Mouse (Mus musculus) NIH3T3 (cell line): ENCODE results near the gene Synpo2.

Source experiments
- DNase-seq: peaks from one replicate; pipeline ENCODE4 v3.0.0-alpha.2; 2012; ENCODE audit warnings: low read depth

Gene Synpo2

DNA sequence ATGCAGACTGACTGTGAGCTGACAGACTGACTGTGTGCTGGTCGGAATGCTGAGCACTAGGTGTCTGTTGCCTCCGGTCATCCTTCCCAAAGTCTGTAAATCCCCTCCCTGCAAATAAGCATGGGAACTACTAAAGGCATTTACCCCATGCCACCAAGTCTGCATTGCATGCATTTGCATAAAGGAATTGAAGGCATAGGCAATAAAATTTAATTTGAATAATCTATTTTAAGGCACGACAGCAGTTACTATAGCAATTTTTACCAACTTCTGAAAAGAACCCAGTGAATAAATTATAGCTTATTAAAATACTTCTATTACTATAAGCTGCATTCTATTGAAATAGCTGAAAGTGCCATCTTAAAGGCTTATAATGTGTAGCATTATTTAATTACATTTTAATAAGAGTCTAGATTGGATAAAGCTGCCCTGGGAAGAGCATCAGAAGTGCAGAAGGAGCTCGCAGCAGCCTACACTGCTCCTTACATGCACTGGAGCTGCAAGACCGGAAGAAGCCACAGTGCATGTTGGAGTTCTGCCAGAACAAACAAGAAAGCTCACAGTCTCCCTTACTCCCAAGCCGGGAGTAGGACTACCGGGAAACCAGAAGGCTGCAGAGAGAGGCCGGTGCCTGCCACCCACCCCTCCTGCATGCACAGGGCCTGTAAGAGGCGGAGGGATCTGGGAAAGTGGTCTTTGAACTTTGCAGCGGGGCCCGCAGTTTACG lies 142.9 kb downstream of the Synpo2 start:
- peak; percentile 50 for DNase-seq

DNA sequence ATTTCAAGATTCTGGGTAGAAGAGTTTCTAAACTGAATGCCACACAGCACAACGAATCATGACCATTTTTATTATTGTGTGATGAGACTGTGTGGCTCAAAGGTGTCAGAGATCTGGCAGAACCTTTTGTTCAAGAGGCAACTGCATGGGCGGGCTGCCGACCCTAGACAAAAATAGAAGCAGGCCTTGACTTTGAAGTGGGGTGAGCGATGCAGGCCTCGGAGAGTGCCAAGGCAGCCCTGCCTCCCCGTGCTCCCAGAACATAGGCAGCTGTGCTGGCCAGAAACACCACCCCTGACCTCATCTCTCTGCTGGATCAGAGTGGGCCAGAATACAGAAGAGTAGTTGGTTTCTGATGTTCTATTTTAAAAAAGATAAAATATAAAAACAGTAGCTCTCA lies 143.5 kb downstream of the Synpo2 start:
- DNase-seq, result peak; percentile 56

DNA sequence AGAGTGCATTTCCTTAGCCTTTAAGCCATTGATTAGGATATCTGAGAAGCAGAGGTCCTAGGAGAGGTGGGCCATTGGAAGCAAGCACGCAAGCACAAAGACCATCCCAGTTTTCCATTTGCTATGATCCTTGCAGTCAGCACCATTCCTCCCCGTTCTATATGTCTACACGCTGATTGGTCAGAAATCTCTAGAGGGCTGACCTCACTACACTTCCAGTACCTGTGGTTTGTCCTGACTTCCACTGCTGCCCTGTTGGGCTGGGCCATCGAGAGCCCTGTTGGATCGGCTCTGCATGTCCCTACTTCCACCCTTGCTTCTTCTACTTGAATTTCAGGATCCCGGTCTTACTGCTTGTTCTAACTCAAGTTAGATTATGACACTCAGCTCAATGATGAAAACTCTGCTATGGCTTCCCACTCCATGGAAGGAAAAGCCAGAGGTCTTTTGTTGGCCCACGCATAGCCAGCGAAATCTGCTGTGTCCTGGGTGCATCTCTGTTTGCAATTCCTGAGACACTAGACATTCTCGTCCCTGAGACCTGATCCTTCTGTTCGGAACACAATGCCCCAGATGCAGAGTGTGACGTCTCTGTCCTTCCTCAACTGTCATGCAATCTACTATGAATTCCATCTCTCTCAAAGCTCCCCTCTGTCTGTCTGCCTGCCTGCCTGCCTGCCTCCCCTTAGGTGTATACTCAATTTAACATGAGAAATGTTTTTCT lies 146.5 kb downstream of the Synpo2 start:
- DNase-seq, result no peak

DNA sequence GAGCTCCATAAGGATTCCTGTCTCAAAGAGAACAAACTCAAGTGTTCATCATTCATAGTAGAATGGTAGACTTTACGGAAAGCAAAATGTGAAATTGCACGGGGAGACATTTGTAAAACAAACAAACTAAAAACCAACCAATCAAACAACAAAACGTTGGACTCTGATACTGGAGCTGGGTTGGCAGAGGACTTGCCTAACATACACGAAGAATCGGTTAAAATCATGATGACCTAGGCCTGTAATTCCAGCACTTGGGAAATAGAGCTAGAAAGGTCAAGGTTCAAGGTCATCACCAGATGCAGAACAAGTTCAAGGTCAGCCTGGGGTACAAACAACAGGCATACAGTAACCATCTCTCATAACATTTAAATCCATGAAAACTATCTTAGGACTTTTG lies 147.7 kb downstream of the Synpo2 start:
- DNase-seq, result no peak

DNA sequence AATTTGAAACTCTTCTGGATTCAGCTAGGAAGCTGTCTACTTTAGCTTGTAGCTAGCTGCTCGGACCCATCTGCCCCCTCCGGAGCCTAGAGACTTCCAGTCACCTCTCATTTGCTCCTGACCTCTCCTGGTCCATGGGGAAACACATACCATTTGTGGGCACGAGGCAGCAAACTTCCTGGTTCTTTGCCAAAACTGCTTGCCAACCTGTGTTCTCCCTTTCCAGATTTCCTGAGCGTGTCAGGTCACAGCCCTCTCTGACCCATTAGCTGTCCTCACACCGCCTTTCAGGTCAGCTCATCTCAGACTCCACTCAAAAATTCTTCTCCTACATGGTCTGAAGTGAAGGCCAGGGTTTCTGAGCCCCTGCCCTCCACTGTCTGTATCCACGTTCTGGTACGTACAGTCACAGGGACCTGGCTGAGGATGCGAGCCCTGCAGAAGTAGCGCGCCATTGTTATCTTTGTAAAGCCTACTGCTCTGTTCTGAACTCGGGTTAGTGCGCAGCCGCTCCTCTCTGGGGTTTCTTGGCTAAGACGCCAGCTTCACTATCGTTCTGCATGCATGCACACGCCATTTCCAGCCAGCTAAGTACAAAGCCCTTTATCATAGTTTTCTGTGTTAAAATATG lies 150.0 kb downstream of the Synpo2 start:
- DNase-seq, result no peak

DNA sequence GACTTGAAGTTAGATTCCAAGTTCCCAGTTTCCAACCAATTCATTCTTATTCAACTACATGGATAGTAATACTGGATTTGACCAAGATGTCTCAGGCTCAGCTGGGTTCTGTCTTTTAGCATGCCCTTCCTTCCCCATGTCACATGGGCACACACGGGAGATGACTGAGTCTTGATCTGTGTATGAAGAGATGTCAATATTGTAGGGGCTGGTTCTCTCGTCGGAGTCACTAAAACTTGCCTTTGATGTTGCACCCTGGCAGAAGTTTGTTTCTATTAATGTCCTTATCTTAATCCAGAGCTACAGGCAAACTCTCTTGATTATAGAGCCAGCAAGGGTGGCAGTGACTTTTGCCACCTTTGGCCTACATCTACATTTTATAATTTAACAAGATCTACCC lies 154.3 kb downstream of the Synpo2 start:
- no peak for DNase-seq

DNA sequence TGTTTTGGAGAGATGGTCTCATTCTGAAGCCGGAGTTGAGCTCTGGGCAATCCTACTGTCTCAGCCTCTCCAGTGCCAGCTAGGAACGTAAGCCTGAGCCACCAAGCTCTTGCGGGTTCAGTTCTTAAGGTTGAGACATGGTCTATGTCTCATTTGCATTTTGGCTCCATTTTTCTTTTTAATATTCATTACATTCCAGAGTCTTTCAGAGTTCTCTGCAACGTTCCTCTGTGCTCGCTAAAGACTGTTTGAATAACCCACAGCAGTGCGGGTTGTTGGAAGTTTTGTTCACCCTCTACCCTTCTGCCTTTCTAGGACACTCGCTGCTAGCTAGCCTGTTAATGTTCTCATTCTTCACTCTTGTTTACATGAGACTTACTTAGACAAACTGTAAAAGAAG lies 155.0 kb downstream of the Synpo2 start:
- DNase-seq, result no peak

DNA sequence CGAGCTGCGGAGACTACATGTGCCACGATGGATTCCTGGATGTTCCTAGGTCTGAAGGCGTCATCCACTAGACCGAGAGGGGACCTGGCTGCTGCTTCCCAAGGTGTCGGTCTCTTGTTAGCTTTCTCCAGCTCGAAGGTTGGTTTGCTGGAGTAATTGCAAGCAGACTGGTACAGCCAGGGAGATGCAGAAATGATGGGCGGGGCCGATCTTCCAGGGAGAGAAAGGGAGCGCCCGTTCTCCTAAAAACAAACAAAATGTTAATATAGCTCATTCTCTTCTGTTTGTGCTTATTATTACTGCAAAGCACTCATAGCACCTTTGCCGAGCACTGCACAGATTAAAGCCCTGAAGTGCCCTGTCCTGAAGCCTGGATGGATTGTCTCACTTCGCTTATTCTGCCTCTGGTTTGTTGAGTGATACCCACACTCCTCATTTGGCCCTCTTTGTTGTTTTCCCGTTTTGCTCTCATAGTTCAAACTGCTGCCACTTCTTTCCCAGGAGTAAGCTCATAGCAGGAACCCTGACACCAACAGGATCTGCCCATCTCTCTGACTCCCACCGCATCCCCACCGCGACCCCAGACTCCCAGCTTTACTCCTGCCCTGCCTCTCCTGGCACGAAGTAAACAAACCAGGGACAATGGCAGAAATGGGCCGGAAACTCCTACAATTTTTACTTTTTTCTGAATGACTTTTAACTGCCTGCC lies 155.8 kb downstream of the Synpo2 start:
- no peak for DNase-seq

DNA sequence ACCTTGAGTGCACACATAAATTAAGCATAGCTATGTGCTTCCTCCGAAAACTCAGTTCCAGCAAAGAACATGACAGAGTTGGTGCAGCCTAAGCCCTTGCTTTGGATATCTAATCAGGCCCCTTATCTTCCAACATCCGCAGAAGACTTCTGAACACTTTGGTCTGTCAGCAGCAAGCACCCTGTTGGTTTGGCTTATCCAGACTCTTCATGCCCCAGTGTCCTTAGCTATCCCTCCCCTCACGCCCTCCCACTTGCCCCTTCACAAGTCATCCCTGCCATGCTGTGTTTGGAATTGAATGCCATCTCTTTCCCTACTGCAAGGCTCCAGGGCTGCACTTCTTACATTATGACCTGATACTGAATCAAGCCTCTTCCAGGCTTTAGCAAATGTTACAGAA lies 160.2 kb downstream of the Synpo2 start:
- no peak for DNase-seq

DNA sequence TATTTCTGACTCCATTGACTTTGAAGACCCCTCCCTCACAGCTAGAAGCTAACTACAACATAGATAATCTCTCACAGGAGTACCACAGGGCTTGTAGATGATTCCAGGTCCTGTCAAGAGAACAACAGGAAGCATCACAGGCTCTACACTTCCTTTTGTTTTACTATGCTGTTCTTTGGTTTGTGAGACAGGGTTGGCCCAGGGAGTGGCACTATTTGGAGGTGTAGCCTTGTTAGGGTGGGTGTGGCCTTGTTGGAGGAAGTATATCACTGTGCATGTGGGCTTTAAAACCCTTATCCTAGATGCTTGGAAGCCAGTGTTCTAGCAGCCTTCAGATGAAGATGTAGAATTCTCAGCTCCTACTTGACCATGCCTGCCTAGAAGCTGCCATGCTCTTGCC lies 160.9 kb downstream of the Synpo2 start:
- DNase-seq, result no peak

DNA sequence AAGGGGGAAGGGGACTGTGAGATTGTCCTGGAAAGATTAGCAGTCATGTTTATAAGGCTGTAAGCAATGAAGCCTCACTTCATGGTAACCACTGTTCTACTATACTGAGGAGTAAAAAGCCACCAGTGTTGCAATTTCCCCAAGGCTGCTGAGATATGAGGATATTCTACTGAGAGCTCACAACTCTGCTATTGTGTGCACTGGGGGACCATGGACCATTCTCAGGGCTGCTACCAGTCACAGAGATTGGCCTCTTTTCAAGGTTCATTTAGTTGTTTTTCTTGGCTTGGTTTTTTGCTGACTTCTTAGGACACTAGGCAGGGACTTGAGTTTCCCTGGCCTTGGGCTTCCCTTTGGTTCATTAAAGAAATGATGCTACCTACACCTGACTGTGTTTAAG lies 162.6 kb downstream of the Synpo2 start:
- DNase-seq, result no peak

DNA sequence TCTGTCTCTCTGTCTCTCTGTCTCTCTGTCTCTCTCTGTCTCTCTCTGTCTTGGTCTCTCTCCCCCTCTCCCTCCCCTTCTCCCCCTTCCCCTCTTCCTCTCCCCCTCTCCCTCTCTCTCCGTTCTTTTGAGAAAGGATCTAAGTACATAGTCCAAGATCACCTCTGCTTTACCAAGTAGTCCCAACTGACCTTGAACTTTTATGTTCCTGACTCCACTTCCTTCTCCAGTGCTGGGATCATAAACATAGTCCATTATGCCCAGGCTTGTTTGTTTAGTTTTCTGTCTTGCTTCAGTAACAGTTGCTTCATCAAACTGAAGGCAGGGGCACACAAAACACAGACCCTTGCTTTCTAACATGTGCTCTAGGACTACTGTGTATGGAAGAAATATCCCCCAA lies 163.5 kb downstream of the Synpo2 start:
- no peak for DNase-seq

DNA sequence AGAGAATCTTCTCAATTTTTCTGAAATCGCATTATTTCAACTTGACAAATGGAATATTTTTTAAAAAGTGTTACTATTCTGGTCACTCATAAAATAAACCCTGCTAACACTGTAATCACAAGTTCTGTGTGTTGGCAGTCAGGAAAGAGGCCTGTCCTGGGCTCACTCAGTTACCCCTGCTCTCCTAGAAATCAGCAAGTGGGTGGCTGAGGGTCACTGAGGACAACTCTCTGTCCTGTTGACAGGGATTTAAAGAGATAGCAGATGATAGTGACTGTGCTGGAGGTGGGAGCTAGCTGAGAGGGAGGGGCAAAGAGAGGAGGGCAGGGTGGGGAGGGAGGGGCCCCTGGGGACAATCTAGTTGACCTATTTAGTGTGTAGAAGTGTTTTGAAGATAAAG lies 165.0 kb downstream of the Synpo2 start:
- DNase-seq, result no peak

DNA sequence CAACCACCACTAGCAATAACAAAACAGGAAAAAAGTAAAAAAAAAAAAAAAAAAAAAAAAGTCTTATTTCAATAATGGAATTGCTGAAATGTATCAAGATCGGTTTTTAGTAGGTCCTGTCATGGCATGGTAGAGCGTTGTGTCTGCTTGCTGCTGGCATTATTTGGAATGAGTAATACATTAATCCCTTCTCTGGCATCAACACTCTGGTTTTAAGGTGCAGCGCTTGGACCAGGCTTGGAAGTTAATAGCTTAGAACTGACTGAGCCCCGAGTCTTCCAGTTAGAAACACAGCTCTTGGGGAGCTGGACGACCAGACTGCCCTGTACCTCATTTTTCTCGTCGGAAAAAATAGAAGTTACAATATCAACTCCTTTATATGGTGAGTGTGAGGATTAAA lies 169.1 kb downstream of the Synpo2 start:
- no peak for DNase-seq

DNA sequence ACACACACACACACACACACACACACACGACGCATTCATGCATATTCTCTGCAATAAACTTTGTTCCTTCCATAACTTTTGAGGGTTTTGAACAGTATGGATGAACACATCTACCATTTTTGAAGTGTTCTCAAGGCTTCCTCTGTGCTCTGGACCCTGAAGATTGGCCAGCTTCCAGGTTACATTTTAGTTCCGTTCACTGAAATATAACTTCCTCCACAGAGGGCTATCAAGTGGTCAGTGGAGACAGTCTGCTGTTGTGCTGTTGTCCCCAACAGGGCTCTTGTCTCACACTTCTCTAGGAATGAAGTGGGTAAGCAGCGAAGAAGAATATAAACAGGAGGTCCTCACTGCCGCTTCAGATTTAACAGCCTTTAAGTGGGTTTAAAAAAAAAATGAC lies 170.5 kb downstream of the Synpo2 start:
- DNase-seq, result no peak

DNA sequence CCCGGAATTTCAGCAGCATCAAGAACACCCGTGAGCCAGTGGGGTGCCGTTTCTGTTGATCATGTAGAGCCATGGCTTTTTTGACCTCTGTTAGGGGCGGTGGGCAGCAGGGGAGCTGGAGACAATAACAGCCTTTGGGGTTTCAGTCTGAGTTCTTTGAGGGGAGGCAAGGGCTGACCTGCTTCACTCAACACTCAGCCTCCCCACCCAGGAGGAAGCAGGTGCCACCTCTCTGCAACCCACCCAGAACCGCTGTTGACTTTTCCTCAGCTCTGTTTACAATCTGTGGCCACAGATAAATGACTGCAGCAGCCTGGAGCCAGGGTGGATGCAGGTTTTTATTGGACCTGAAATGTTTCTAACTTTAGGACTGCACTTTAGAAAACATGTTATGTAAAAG lies 171.8 kb downstream of the Synpo2 start:
- no peak for DNase-seq

DNA sequence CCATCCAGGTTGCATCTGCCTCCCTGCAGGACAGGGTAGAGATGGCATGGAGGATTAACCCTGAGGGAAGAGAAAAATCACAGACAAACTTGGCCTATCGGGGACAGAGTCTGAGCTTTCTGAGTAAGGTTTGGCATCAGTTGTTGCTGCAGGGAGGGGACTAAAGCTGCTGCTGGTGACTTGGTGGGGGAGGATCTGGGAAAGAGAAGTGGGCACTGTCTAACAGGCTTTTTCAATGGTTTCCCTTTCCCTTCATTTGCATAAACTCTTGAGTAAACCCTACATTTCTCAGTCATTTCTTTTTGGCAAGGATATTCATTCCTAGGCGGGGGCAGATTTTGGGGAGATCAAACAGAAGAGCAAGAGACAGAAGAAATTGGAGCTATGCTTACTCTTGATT lies 174.0 kb downstream of the Synpo2 start:
- DNase-seq, result no peak

DNA sequence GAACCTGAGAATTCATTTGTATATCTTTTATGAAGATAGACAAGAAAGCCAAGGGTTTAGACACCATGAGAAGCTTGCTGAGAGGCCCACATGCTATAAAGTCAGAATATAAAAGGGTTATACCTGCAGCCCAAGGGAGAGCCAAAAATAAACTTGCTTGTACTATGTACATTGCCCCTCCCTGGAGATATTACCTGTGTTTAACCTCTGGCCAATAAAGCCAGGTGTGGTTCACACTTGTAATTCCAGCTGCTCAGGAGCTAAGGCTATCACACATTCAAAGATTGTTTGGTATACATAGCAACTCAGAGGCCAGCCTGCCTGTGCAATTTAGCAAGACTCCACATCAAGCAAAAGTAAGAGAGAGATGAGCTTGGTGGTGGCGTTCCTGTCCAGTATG lies 177.1 kb downstream of the Synpo2 start:
- DNase-seq, result no peak

DNA sequence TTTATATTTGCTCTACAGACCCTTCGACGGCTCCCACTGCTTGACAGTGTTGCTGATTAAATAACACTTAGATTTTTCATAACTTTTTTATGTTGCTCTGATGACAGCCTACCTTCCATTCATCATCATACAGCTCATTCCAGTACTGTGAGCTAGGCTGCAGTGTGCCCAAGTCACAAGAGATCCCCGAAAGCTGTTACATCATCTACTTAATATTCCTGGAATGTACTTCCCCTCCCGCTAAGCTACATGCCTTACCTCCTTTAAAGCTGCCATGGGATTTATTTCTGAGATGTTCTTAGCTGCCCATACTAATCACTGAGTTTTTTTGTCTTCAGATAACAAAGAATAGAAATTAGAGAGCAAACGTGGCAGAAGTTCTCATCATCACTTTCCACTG lies 181.8 kb downstream of the Synpo2 start:
- peak; percentile 55 for DNase-seq

DNA sequence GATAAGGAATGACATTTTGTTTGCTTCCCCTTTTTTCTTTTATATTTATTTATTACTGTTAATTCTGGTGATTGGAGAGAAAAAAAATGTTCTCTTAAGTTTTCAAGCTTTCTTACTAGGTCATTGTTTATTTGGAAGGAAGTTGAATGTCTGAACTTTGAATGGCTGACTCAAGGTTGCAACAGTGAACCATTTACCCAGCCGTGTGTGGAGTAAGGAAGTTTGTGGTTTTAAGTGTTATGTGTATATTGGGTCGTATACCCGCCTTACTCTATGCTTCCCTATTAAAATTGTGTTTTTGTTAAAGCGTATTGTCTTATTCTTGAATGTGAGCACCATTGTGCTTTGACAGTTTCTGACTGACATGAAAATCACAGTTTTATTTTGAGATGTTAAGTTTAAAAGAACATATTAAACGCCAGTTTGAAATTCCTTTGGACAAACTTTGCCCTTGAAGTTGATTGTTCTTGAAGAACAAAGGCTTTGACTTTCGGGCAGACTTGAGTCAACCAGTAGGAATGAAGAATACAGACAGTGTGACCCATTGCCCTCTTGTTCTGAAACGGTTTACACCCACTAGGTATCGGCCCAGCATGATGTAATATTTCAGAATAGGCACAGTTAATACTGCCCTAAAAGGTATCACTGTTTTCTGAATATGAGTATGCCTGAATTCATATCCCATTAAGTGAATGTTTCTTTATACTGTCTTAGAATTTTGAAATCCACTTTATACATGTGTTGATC lies 182.6 kb downstream of the Synpo2 start:
- DNase-seq, result peak; percentile 54

DNA sequence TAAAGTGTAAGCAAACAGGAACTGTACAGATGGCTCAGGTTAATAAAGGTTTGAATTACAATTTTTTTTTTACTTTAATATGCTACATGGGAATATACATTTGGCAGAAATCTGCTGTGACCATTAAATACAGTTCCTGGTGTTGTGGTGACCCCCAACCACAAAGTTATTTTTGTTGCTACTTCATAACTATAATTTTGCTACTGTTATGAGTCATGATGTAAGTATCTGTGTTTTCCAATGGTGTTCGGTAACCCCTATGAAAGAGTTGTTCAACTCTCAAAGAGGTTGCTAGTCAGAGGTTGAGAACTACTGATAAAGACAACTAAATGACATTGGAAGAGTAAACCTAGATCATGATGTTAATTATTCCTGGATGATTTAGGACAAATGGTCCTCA lies 193.6 kb downstream of the Synpo2 start:
- DNase-seq, result no peak

DNA sequence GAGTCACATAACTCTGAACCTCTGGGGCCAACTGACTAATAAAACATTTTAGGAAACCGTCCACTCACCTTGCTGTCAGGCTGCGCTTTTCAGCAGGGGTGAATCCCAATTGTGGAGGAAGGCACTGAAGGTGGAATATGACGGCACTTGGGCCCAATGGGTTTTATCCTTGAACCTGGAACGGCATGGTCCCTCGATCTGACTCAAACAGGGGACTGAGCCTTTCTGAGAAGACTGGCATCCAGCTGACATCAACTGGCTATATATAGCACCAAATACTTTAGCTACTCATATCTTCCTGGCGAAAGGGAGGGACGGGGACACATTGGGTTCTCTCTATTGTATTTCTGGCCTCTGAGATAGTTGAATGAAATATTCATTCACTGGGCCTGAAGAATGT lies 201.2 kb downstream of the Synpo2 start, which contains the start of gene Myoz2:
Gene Myoz2, minus strand, starts transcription at position 264 of the 400 bp plus-strand sequence.
- no peak for DNase-seq
